Mouse (Mus musculus): Measurements from ENCODE around the gene Nexn. TPM values are rescaled to one million over a fixed set of nuclear protein-coding genes. Genes with fewer than 3 reads are reported as not detected.
"Not testable (repeated sequence)": the region's sequence is repeated elsewhere in the genome, so short reads cannot be mapped to it uniquely, and the experiment has no call there.

The Nexn gene
- total RNA-seq, 2 experiments from 2014 or later = 1.4 to 7.5 TPM

DNA sequence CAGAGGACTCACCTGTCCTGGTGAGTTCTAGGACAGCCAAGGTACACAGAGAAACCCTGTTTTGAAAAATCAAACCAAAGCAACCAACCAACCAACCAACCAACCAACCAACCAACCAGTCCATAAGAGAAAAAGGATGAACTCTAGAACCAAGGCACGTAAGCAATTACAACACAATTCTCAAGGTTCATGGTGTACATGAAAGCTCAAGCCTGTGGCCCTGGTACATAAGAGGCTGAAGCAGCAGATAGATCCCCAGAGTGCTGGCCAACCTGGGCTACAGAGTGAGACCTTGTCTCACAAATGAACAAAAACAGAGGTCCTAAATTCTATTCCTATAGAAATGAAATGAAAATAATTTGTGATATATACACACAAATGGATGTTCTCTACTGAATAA, 18.2 kb upstream of the Nexn start:
- intact Hi-C loops (cut with DNase I) = no loop called here
- DNase-seq (ENCODE audit: low spot score in 2 of 2) = no peak

DNA sequence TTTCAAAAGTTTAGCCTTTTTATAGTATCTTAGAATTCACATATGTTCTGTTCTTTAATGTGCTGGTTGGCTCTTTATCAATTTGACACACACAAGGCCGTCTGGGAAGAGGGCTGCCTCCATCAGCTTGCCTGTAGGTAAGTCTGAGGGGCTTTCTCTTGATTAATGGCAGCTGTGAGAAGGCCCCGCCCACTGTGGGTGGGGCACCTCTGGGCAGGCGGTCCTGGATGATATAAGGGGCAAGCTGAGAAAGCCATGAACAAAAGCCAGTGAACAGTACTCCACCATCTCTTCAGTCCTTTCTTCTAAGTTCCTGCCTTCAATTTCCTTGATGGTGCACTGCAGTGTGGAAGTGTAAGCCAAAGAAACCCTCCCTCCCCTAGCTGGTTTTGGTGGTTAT, 16.0 kb upstream of the Nexn start:
- DNase-seq (ENCODE audit: low spot score in 2 of 2) = no peak
- intact Hi-C loops (cut with DNase I) = no loop called here

DNA sequence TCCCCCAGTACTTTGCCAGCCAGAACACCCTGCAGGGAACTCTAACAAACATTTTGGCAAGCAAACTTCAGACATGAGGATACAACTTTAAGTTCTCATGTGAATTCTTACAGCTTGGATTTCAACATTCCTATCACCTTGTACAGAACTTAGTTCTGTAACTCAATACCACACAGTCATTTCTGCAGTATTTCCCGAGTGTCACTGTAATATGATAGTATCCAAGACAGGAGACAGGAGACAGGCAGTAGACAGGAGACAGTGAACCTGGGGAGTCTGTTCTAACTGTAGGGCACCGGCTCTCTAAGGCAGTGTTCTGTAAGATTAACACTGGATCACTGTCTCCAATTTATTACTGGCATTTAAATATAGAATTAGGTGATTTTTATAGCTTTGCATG, 12.3 kb upstream of the Nexn start:
- intact Hi-C loops (cut with DNase I) = no loop called here
- no peak for DNase-seq (ENCODE audit: low spot score in 2 of 2)

DNA sequence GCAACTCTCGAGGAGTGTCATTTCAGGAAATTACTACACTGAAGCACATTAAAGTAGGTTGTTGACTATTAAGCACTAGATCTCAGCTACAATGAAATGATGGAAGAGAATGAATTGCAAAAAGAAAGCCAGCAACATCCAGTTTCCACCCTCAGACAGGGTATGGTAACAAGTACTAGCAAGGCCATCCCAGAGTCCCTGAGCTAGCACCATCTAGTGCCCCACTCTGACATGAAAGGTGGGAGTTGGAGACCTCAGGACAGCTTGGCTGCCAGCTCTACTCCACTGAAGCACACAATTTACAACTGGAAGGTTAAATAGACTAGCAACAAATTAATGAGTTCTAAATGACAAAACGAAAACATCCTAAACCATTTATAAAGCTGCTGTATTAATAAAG, 11.8 kb upstream of the Nexn start:
- DNase-seq (ENCODE audit: low spot score in 2 of 2) = no peak
- intact Hi-C loops (cut with DNase I) = no loop called here

DNA sequence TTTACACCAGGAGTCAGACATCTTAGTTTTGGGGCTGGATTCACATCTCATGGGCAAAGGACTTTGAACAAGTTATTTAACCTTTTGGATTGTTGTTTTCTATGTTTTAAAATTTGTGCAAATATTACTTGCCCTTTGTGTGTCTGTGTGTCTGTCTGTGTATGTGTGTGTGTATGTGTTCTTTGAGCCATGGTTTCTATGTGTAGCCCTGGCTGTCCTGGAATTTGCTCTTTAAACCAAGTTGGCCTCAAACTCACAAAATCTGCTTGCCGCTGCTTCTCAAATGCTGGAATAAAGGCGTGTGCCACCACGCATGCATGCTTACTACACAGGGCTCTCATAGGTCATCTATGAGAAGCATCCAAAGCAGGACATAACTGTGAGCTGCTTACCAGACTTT, 10.8 kb upstream of the Nexn start:
- intact Hi-C loops (cut with DNase I) = no loop called here
- no peak for DNase-seq (ENCODE audit: low spot score in 2 of 2)

DNA sequence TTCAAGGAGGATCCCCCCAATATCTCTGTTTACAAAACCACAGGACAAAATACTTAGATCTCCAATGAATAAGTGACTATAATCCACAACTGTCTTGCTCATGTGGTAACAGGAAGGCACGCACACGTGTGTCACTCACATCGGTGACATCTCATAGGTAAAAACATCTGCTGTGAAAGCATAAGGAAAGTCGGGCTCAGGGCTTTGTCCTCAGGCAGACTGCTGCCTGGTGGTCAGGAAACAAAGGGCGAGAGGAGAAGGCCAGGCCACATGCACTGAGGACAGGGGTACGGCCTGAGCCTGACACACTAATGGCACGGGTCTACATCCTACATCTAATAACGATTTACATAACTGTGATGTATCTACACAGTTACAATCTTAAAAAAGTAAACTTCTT, 8.9 kb upstream of the Nexn start:
- intact Hi-C loops (cut with DNase I) = no loop called here
- no peak for DNase-seq (ENCODE audit: low spot score in 2 of 2)

DNA sequence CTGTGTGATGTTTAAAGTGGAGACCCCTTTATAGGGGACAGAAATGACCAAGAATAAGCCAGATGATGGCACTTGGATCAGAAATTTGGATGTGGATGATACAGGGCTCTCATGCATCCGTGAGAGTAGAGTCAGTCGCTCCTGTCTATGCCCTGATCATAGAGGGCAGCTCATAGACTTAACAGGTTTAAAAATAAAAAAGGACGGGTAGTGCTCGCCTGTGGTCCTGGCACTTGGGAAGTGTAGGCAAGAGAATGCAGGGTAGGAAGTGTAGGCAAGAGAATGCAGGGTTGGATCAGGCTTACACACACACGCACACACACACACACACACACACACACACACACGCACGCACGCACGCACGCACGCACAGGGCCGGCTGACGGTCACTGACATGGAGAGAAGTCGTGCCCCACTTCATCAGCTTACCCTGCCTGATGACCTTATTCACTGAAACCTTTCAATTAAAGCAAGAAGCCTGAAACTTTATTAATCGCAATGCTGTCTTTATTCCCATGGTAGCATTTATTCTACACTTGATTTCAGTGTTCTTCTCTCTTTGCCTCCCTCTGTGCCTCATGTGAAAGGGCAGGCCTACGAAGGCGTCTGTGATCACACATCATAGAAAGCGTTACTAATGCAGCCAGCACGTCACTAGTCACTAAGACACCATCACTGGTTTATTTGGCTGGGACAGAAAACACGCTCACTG, 7.0 kb upstream of the Nexn start:
- no peak for DNase-seq (ENCODE audit: low spot score in 2 of 2)
- intact Hi-C loops (cut with DNase I) = no loop called here

DNA sequence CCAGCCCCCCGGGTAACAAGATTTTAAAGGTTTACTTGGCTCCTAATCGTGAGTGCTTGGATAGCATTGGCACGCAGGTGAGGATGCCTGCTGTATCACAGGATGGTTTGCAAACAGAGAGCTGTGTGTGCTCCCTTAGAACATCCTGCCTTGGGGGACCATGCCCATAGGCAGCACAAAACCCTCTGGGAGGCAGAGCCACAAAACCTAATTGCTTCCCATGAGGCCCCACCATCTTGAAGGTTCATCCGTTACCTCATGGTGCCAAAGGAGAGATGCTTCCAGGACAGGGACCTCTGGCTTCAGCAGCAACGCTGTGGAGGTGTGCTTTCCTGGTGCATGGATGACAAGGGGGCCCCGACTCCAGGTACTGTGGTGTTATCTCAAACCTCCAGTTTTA, 5.7 kb upstream of the Nexn start:
- DNase-seq (ENCODE audit: low spot score in 2 of 2) = no peak
- intact Hi-C loops (cut with DNase I) = no loop called here

DNA sequence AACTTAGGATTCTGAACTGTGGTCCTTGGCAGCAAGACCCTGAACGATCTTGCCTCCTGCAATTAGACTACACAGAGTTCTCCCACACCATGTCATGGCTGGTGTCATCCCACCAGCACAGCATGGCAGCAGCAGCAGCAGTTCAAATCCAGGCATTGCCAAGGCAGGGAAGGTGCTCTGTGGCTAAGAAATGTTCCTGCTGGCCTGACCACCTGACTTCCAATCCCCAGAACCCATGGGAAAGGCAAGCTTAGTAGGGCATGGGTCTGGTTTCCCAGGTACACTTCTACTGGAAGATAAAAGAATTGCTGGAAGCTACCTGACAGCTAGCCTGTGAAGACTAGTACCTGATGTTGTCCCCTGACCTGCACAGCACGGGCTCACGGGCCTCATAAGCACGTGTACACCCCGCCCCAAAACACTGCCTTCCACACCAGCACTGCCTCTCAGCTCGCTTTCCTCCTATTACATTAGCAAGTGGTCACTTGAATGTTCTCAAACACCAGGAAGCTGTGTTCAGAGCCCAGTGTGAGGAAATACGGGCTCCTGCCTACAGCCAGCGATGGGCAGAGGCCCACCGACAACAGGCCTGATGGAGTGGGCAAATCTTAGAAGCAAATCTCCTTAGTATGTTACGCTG, 5.0 kb upstream of the Nexn start:
- no peak for DNase-seq (ENCODE audit: low spot score in 2 of 2)
- intact Hi-C loops (cut with DNase I) = no loop called here

DNA sequence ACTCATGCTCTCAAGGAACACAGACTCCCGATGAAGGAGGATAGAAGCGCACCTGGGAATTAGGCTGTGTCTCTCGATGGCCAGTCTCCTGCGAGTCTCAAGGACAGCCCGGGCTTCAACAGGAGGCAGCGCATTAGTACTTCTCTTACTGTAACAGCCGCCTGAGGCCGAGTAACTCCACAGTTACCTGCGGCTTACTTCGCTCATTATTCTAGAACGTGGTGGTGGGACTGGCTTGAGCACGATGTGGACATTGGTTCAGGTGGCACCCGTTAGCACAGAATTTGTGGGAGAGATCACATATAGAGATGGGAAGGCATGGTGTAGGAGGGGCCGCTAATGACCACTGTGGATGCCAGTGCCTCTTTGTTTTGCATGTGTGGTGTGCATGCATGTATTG, 1.9 kb upstream of the Nexn start:
- DNase-seq (ENCODE audit: low spot score in 2 of 2) = no peak
- intact Hi-C loops (cut with DNase I) = no loop called here

DNA sequence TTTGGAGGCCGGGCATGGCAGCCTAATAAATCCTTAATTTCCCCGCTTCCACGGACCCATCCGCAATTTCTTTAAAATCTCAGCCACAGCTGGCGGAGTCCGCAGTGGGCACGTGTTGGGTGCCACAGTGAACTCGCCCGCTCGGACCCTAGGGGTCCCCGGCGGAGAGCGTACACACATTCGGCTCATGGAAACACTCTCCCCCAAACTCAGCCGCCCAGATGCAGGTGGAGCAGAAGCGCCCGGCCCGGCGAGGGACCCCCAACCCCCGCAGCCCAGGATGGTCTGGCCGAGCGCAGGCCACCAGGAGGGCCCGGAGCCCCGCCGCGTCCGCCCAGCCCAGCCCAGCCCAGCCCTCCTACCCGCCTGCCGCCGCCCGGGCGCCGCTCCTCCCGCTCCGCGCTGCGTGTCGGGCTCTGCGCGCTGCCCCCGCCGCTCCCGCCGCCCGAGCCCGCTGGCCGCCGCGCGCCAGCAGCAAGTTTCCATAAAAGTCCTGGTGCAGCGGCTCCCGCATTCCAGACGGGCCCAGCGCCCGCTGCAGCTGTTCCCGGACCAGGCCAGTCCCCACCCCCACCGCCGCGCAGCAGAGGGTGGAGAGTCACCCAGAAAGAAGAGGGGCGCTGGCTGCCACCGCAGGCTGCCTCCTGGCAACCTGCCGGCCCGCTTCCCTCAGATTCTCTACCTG, 657 bp downstream of the Nexn start:
- intact Hi-C loops (cut with DNase I) = no loop called here
- peak; percentile 36 to 39 for DNase-seq (ENCODE audit: low spot score in 2 of 2)

DNA sequence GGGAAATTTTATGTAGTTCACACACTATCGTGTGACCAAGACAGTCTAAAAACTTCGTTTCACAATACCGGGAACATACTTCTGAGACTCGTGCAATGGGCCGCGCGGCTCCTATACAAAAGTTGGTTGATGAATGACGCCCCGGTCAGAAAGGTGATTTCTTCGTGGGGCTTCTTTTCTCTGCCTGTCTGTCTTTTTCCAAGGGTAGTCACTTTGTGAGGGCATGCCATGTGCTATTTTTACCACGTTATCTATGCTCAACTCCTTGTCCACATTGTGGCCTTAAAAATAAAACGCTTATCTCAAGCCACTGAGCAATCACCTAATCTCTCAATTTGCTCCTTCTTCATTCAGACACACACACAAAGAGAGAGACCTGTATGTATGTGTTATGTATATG, 1.3 kb downstream of the Nexn start:
- DNase-seq (ENCODE audit: low spot score in 2 of 2) = no peak
- intact Hi-C loops (cut with DNase I) = no loop called here

DNA sequence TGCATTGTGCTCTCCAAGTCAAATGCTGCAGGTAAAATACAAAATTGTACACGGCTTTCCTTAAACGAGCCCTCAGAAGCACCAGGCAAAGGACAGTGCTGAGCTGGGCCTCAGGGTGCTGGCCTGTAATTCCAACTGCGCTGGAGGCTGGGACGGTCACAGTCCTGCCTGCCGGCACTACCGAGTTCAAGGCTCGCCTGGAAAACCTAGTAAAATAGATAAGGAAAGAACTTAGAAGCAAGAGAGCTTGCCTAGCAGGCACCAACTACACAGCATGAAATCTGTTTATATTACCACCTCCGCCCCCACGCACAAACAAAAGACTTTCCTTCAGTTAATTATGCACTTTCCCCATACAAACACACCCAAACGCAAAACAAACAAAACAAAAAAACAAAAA, 1.8 kb downstream of the Nexn start:
- no peak for DNase-seq (ENCODE audit: low spot score in 2 of 2)
- intact Hi-C loops (cut with DNase I) = no loop called here

DNA sequence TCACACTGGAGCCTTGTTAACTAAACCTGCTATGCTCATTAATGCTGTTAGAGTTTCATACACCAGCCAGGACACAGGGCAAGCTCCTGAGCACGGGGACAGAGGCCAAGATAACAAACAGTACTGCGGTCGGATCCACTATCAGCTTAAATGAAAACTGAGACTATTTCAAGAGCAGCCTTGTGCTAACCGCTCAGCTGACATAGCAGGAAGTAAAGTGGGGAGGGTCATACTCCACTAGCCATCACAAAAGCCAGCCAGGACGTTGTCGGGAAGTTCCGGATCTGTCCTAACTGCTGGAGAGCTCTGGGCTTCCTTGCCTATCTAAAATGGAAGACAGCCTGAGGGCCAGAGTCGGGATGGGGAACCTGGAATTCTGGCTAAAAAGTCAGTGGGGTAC, 4.2 kb downstream of the Nexn start:
- intact Hi-C loops (cut with DNase I) = loop anchor here (1.0 kb wide), 1 partner anchor 24 kb away; no protein-coding TSS in a partner anchor
- DNase-seq (ENCODE audit: low spot score in 2 of 2) = no peak

DNA sequence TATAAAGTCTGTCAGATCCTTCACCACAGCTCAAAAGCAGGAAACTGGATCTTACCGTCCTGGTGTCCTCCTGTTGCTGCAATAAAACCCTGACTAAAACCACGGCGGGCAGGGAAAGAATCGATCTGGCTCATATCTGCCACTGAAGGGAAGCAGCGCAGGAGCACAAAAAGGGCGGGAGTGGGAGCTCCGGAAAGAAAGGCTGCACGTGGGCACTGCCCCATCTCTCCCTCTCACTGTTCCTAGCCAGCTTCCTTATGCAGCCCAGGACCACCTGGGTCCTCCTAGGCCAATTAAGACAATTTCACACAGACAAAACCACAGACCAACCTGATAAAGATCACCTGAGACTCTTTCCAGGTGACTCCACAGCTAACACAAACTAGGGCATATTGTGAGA, 4.7 kb downstream of the Nexn start:
- intact Hi-C loops (cut with DNase I) = loop anchor here (1.0 kb wide), 1 partner anchor 23 kb away; no protein-coding TSS in a partner anchor
- DNase-seq (ENCODE audit: low spot score in 2 of 2) = no peak

DNA sequence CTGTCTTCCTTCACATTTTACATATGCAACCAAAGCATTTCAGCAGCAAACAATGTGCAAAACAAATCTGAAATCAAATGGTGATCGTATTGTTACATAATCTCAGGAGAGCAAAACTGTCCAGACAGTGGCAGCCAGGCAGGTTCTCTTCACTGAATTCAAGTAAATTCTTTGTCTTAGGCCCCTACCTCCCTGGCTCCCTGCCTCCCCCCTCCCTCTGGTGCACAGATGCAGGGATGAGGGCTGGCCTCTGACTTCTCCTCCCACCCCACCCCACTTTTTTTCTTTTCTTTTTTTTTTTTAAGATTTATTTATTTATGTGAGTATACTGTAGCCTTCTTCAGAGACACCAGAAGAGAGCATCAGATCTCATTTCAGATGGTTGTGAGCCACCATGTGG, 5.8 kb downstream of the Nexn start:
- intact Hi-C loops (cut with DNase I) = no loop called here

DNA sequence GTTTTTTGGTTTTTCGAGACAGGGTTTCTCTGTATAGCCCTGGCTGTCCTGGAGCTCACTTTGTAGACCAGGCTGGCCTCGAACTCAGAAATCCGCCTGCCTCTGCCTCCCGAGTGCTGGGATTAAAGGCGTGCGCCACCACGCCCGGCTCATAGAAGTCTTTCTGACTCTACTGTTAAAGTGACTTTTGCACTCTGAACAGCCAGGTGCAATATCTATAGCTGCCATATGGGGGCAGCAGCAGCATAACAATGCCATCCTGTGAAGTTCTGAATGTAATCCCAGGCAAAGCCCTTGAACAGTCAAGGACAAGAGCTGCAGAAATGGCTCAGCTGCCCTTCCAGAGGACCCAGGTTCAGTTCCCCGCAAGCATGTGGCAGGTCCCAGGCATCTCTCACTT, 6.7 kb downstream of the Nexn start:
- intact Hi-C loops (cut with DNase I) = not testable (repeated sequence)
- DNase-seq (ENCODE audit: low spot score in 2 of 2) = peak; percentile 69 to 84

More for the DNA sequence above, 5.8 kb downstream of the Nexn start:
- no peak for DNase-seq (ENCODE audit: low spot score in 2 of 2)

DNA sequence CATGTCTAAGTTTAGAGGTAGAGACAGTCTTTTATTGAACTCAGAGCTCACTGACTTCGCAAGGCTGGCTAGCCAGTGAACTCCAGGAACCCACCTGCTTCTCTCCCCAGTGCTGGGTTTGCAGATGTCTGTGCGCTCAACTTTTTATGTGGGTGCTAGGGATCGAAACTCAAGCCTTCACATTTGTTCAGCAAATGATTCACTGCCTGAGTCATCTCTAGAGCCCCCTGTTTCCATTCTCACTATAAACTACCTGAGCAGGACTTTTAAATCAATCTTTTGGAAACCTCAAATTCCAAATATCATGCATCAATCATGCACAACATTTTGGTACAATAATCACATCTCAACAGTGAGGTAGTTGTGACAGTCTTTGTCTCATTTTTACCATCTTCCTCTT, 8.6 kb downstream of the Nexn start:
- DNase-seq (ENCODE audit: low spot score in 2 of 2) = no peak
- intact Hi-C loops (cut with DNase I) = no loop called here

DNA sequence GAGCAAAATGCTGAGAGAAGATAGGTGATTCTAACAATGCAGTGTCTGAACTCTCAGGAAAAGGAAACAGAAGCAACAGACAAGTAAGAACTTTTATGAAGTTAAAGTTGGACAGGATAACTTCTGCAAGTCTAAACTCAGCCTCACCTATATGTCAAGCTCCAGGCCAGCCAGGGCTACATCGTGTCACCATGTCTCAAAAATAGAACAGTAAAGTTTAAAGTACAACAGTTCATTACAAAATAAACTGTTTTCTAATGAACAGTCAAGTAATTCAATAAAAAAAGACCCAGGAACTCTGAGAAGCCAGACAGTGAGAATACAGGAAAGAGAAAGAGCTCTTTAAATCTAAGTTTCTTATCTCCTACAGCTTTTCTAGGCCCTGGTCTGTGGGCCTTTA, 15.7 kb downstream of the Nexn start:
- no peak for DNase-seq (ENCODE audit: low spot score in 2 of 2)

DNA sequence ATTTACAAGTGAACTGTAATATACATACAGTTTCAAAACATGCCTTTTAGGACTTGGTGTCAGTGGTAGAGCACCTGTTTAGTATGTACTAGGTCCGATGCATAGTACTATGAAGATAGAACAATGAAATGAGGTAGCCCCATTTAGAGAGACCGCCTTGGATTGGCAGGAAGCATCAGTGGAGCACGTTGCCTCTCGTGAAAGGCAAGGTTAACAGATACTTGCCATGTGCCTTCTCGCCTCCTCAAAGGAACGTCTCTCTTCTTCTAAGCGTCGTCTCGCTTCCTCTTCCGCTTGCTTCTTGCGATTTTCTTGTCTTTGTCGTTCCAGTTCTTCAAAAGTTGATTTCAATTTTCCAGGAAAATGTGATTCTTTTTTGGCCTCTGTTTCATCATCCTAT, 18.4 kb downstream of the Nexn start:
- no peak for DNase-seq (ENCODE audit: low spot score in 2 of 2)
- intact Hi-C loops (cut with DNase I) = no loop called here

More for the DNA sequence above, 15.7 kb downstream of the Nexn start:
- intact Hi-C loops (cut with DNase I) = no loop called here

DNA sequence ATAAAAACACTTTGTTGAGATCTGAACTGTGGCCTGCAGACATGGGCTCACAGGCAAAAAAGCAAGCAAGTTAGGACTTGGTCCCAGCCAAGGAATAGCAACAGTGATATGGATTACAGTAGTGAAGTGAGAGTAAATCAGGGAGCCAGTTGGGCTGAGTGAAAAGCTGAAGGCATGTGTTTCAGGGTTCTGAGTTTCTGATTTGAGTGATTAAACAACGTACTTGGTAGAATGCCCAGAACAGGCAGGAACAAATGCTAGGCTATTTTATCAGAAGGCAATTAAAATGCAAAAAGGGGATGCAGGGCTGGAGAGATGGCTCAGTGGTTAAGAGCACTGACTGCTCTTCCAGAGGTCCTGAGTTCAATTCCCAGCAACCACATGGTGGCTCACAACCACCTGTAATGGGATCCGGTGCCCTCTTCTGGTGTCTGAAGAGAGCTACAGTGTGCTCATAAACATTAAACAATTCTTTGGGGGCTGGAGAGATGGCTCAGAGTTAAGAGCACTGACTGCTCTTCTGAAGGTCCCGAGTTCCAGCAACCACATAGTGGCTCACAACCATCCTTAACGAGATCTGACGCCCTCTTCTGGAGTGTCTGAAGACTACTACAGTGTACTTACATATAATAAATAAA, 20.8 kb downstream of the Nexn start:
- no peak for DNase-seq (ENCODE audit: low spot score in 2 of 2)
- intact Hi-C loops (cut with DNase I) = no loop called here

Measured in left cerebral cortex, postnatal 25 days (tissue).